Mouse (Mus musculus) heart, embryonic 15.5 days (tissue): ENCODE data around the gene Olfr157. TPM values are rescaled to one million over a fixed set of nuclear protein-coding genes. Genes with fewer than 3 reads are reported as not detected.

ENCODE experiments used
- ATAC-seq: fragments of 200-750 bp; cut with Nextera tagmentation; replicated peaks from 2 replicates; pipeline ENCODE4 v1.8.0; 2017; ENCODE audit warnings: low read depth, moderate TSS enrichment; ENCODE audit not compliant: insufficient number of reproducible peaks, insufficient read depth, low FRiP score
- H3K27ac ChIP-seq: fragments of 300-500 bp; sonication (generic); 2 replicates; pipeline ENCODE4 v1.5.1; 2015; ENCODE audit warnings: mild to moderate bottlenecking, inconsistent platforms
- H3K27me3 ChIP-seq: fragments of 300-500 bp; sonication (generic); 2 replicates; pipeline ENCODE4 v1.6.1; 2015; ENCODE audit warnings: inconsistent platforms
- H3K36me3 ChIP-seq: fragments of 300-500 bp; sonication (generic); 2 replicates; pipeline ENCODE4 v1.6.1; 2015; ENCODE audit warnings: mild to moderate bottlenecking, inconsistent platforms
- H3K4me1 ChIP-seq: fragments of 300-500 bp; sonication (generic); replicated peaks from 2 replicates; pipeline ENCODE4 v1.6.1; 2015; ENCODE audit warnings: inconsistent platforms
- H3K4me2 ChIP-seq: fragments of 300-500 bp; sonication (generic); 2 replicates; pipeline ENCODE4 v1.6.1; 2015; ENCODE audit warnings: inconsistent platforms, mild to moderate bottlenecking, moderate library complexity
- H3K4me3 ChIP-seq: fragments of 300-500 bp; sonication (generic); 2 replicates; pipeline ENCODE4 v1.5.1; 2015; ENCODE audit warnings: mild to moderate bottlenecking, inconsistent platforms
- H3K9ac ChIP-seq: fragments of 300-500 bp; sonication (generic); 2 replicates; pipeline ENCODE4 v1.6.1; 2015; ENCODE audit warnings: mild to moderate bottlenecking, inconsistent platforms
- H3K9me3 ChIP-seq: fragments of 300-500 bp; sonication (generic); replicated peaks from 2 replicates; pipeline ENCODE4 v1.6.1; 2016; ENCODE audit warnings: inconsistent platforms
- WGBS: fragments of 180-500 bp; shearing (Covaris S2); methylation state at CpG from one replicate; pipeline ENCODE4 v1.1.7; 2015; ENCODE audit warnings: mixed read lengths; 5-methylcytosine and 5-hydroxymethylcytosine counted together
- polyA plus RNA-seq: library from polyadenylated mRNA; unstranded; fragments of >200 nt; fragmentation: Nextera tagmentation; extraction: Ambion mirVana; gene quantifications from 2 replicates; pipeline ENCODE4 v1.2.1, GENCODE M21; 2015

Olfr157 gene
- polyA plus RNA-seq, 1 experiment from 2014 or later, result not detected

DNA sequence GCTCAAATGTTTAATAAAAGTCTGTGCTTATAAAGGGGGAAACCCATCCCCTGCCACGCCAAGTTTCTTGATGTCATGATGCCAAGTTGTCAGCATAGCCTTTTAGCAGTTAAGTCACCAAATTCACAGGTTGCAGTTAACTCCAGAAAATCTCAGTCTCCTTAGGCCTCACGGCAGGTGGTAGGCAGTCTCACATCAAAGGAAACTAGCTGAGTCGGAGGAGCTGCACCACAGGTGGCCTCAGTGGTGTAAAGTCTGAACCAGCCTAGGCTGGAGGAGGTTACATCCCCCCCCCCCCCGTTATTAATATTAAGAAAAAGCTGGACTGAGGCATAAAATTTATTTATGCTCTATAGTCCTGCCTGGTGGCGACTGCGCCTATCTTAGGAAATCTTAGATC, 44.7 kb downstream of the Olfr157 start:
- Histone ChIP-seq H3K9me3 (no peaks in the 10 kb centered on the region), H3K27me3 (no peaks in the 10 kb centered on the region), H3K36me3 (no peaks in the 10 kb centered on the region), H3K4me2 (no peak overlapping the region), H3K9ac (no peak overlapping the region), H3K4me1 (no peaks in the 10 kb centered on the region), H3K27ac (no peak overlapping the region), H3K4me3 (no peak overlapping the region)
- no peak for ATAC-seq
- WGBS, result 66% methylated on average over 6 of the region's 6 CpGs

Other genes with a start within 250 kb of the Olfr157 start
- 6.7 and 10.8 TPM in 2 replicates for gene Npr2, start 208.3 kb downstream of the Olfr157 start, polyA plus RNA-seq
- 0.30 and 0.77 TPM in 2 replicates for gene Spag8, start 186.6 kb downstream of the Olfr157 start, polyA plus RNA-seq
- gene Hint2, start 183.7 kb downstream of the Olfr157 start, polyA plus RNA-seq, result 150 and 188 TPM in 2 replicates
- gene Tmem8b, start 171.2 kb downstream of the Olfr157 start, polyA plus RNA-seq, result 3.8 and 4.6 TPM in 2 replicates
- 1.6 and 4.0 TPM in 2 replicates for gene Fam221b, start 171.1 kb downstream of the Olfr157 start, polyA plus RNA-seq
- gene Olfr70, start 139.4 kb downstream of the Olfr157 start, polyA plus RNA-seq, result not detected in 2 replicates
- gene Olfr71, start 129.9 kb downstream of the Olfr157 start, polyA plus RNA-seq, result not detected in 2 replicates
- gene Hrct1, start 113.0 kb downstream of the Olfr157 start, polyA plus RNA-seq, result 1.1 and 1.5 TPM in 2 replicates
- 0.31 and 0.42 TPM in 2 replicates for gene Spaar, start 110.2 kb downstream of the Olfr157 start, polyA plus RNA-seq
- not detected in 2 replicates for gene Olfr159, start 69.2 kb downstream of the Olfr157 start, polyA plus RNA-seq
- not detected in 2 replicates for gene Olfr156, start 16.3 kb downstream of the Olfr157 start, polyA plus RNA-seq
- not detected in 2 replicates for gene Olfr155, start 11.4 kb upstream of the Olfr157 start, polyA plus RNA-seq
- gene Reck, start 35.3 kb upstream of the Olfr157 start, polyA plus RNA-seq, result 8.1 and 12.3 TPM in 2 replicates
- 44.3 and 53.2 TPM in 2 replicates for gene Glipr2, start 117.2 kb upstream of the Olfr157 start, polyA plus RNA-seq
- gene Ccin, start 143.3 kb upstream of the Olfr157 start, polyA plus RNA-seq, result not detected in 2 replicates
- gene Clta, start 164.3 kb upstream of the Olfr157 start, polyA plus RNA-seq, result 130 and 146 TPM in 2 replicates
- 27.3 and 35.2 TPM in 2 replicates for gene Gne, start 244.0 kb upstream of the Olfr157 start, polyA plus RNA-seq